Mouse (Mus musculus) embryonic fibroblast, embryonic 13.5 days (primary cell): ENCODE results near the gene Mok.

Source experiments
- CTCF ChIP-seq: IDR thresholded peaks from 2 replicates; pipeline ENCODE4 v1.5.1; 2011; ENCODE audit warnings: mild to moderate bottlenecking, control low read depth, low read length, moderate library complexity, borderline replicate concordance; ENCODE audit not compliant: insufficient read depth
- POLR2A ChIP-seq: IDR thresholded peaks from 2 replicates; pipeline ENCODE4 v1.6.1; 2011; ENCODE audit warnings: low read depth, mild to moderate bottlenecking, control low read depth, low read length, moderate library complexity

DNA sequence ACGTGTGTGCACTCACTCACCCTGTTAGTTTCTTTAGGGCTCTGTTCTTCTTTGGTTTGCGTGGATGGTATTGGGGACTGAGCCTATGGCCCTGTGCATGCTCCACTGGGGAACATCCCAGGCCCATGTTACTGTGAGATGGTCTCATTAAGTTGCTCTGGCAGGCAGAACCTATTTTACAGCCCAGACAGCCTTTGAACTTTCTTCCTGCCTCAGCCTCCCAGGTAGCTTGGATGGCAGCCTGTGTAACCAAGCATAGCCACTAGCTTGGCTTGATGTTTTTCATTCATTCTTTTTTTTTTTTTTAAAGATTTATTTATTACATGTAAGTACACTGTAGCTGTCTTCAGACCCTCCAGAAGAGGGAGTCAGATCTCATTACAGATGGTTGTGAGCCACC lies 44.5 kb upstream of the Mok start:
- TF ChIP-seq CTCF = no peak
- TF ChIP-seq POLR2A = no peak
